Mouse (Mus musculus) naive thymus-derived CD4-positive, alpha-beta T cell, adult 2 months (primary cell): ENCODE data around the gene Cdc27.
"Not testable (repeated sequence)": the region's sequence is repeated elsewhere in the genome, so short reads cannot be mapped to it uniquely, and the experiment has no call there.

ENCODE experiments used
- DNase-seq: peaks from one replicate; pipeline ENCODE4 v3.0.0-alpha.2; 2011; ENCODE audit warnings: low read depth

Cdc27 gene

GRCm38 (mm10) chr11:104550406-104550974 is at the start of gene Cdc27, which contains the start of gene Myl4:
Cdc27 (minus strand) TSS chr11:104550620.
Myl4 (plus strand) TSS chr11:104550663.
- peak; percentile 100 for DNase-seq

- DNase-seq, result no peak
Measured at GRCm38 (mm10) chr11:104599265-104599945, 49.0 kb upstream of the Cdc27 start.

GRCm38 (mm10) chr11:104596365-104596764 is 45.9 kb upstream of the Cdc27 start:
- no peak for DNase-seq

GRCm38 (mm10) chr11:104592066-104592835 is 41.8 kb upstream of the Cdc27 start:
- DNase-seq, result no peak

- DNase-seq, result peak; percentile 93
Measured at GRCm38 (mm10) chr11:104590148-104590547, 39.7 kb upstream of the Cdc27 start.

- DNase-seq, result no peak
Measured at GRCm38 (mm10) chr11:104589570-104589969, 39.1 kb upstream of the Cdc27 start.

- no peak for DNase-seq
Measured at GRCm38 (mm10) chr11:104588513-104588912, 38.1 kb upstream of the Cdc27 start.

GRCm38 (mm10) chr11:104587904-104588303 is 37.5 kb upstream of the Cdc27 start:
- no peak for DNase-seq

GRCm38 (mm10) chr11:104585495-104585894 is 35.1 kb upstream of the Cdc27 start:
- no peak for DNase-seq

- DNase-seq, result peak; percentile 60
Measured at GRCm38 (mm10) chr11:104582630-104583364, 32.4 kb upstream of the Cdc27 start.

- DNase-seq, result no peak
Measured at GRCm38 (mm10) chr11:104582308-104582606, 31.8 kb upstream of the Cdc27 start.

GRCm38 (mm10) chr11:104581446-104582307 is 31.3 kb upstream of the Cdc27 start:
- peak; percentile 82 for DNase-seq

GRCm38 (mm10) chr11:104580606-104581005 is 30.2 kb upstream of the Cdc27 start:
- DNase-seq, result no peak

- DNase-seq, result no peak
Measured at GRCm38 (mm10) chr11:104580091-104580490, 29.7 kb upstream of the Cdc27 start.

GRCm38 (mm10) chr11:104579575-104579974 is 29.2 kb upstream of the Cdc27 start:
- no peak for DNase-seq

GRCm38 (mm10) chr11:104579084-104579483 is 28.7 kb upstream of the Cdc27 start:
- DNase-seq, result no peak

GRCm38 (mm10) chr11:104578074-104578473 is 27.7 kb upstream of the Cdc27 start:
- no peak for DNase-seq

- no peak for DNase-seq
Measured at GRCm38 (mm10) chr11:104576772-104577612, 26.6 kb upstream of the Cdc27 start.

- no peak for DNase-seq
Measured at GRCm38 (mm10) chr11:104572566-104572965, 22.1 kb upstream of the Cdc27 start.

- no peak for DNase-seq
Measured at GRCm38 (mm10) chr11:104572091-104572490, 21.7 kb upstream of the Cdc27 start.

GRCm38 (mm10) chr11:104571373-104571772 is 21.0 kb upstream of the Cdc27 start:
- DNase-seq, result not testable (repeated sequence)
